Mouse (Mus musculus) intestine, embryonic 14.5 days (tissue): ENCODE measurements around the gene Ccdc141. TPM values are rescaled to one million over a fixed set of nuclear protein-coding genes. Genes with fewer than 3 reads are reported as not detected.

Experiments used
- ATAC-seq: fragments of 200-750 bp; cut with Nextera tagmentation; replicated peaks from 2 replicates; pipeline ENCODE4 v1.8.0; 2017; ENCODE audit warnings: low read depth, moderate number of reproducible peaks, moderate TSS enrichment, moderate library complexity; ENCODE audit not compliant: low FRiP score, low TSS enrichment
- DNase-seq: peaks from one replicate; pipeline ENCODE4 v3.0.0-alpha.2; 2018; ENCODE audit warnings: low spot score
- H3K27ac ChIP-seq: fragments of 300-500 bp; sonication (generic); 2 replicates; pipeline ENCODE4 v1.5.1; 2014; ENCODE audit warnings: low read depth, mild to moderate bottlenecking, control low read depth
- H3K27me3 ChIP-seq: fragments of 300-500 bp; sonication (generic); replicated peaks from 2 replicates; pipeline ENCODE4 v1.6.1; 2014; ENCODE audit warnings: low read length, control low read depth; ENCODE audit not compliant: control insufficient read depth, insufficient read depth
- H3K36me3 ChIP-seq: fragments of 300-500 bp; sonication (generic); 2 replicates; pipeline ENCODE4 v1.6.1; 2014; ENCODE audit warnings: low read length, control low read depth; ENCODE audit not compliant: control insufficient read depth, insufficient read depth
- H3K4me1 ChIP-seq: fragments of 300-500 bp; sonication (generic); replicated peaks from 2 replicates; pipeline ENCODE4 v1.6.1; 2014; ENCODE audit warnings: low read length, control low read depth, mixed read lengths; ENCODE audit not compliant: control insufficient read depth, insufficient read depth
- H3K4me2 ChIP-seq: fragments of 300-500 bp; sonication (generic); 2 replicates; pipeline ENCODE4 v1.6.1; 2014; ENCODE audit warnings: low read length
- H3K4me3 ChIP-seq: fragments of 300-500 bp; sonication (generic); 2 replicates; pipeline ENCODE4 v1.5.1; 2014; ENCODE audit warnings: low read depth, low read length, control low read depth, mixed read lengths
- H3K9ac ChIP-seq: fragments of 300-500 bp; sonication (generic); 2 replicates; pipeline ENCODE4 v1.6.1; 2014; ENCODE audit warnings: mild to moderate bottlenecking, low read length
- H3K9me3 ChIP-seq: fragments of 300-500 bp; sonication (generic); 2 replicates; pipeline ENCODE4 v1.6.1; 2016; ENCODE audit warnings: low read length, control low read depth; ENCODE audit not compliant: control insufficient read depth
- WGBS: fragments of 180-500 bp; shearing (Covaris S2); extraction: QIAGEN DNeasy Blood & Tissue Kit; methylation state at CpG from one replicate; pipeline ENCODE4 v1.1.7; 2014; 5-methylcytosine and 5-hydroxymethylcytosine counted together
- microRNA-seq: library from miRNA; unstranded; fragments of <30 nt; microRNA quantifications from one replicate; pipeline ENCODE4, GENCODE M21; 2016
- polyA plus RNA-seq: library from polyadenylated mRNA; unstranded; fragments of >200 nt; fragmentation: Nextera tagmentation; extraction: Ambion mirVana; gene quantifications from 2 replicates; pipeline ENCODE4 v1.2.1, GENCODE M21; 2014

The Ccdc141 gene
- polyA plus RNA-seq, 1 experiment from 2014 or later = 7.4 TPM

GRCm38 (mm10) chr2:76969637-76970036, 200.8 kb downstream of the Ccdc141 start:
- ATAC-seq (no peak), DNase-seq (no peak)
- Histone ChIP-seq H3K4me2 (no peak overlapping the region), H3K9ac (no peak overlapping the region), H3K36me3 (no peaks in the 10 kb centered on the region), H3K4me3 (no peak overlapping the region), H3K9me3 (no peaks in the 10 kb centered on the region), H3K27me3 (no peaks in the 10 kb centered on the region), H3K27ac (no peak overlapping the region), H3K4me1 (no peaks in the 10 kb centered on the region)
- 75% methylated on average over 21 of the region's 21 CpGs for WGBS

- Histone ChIP-seq H3K27me3 (no peaks in the 10 kb centered on the region), H3K27ac (no peak overlapping the region), H3K9me3 (no peaks in the 10 kb centered on the region), H3K4me3 (no peak overlapping the region), H3K9ac (no peak overlapping the region), H3K36me3 (no peaks in the 10 kb centered on the region), H3K4me2 (no peak overlapping the region), H3K4me1 (no peaks in the 10 kb centered on the region)
- ATAC-seq (no peak; the same call in 1 of the 2 replicates), DNase-seq (peak; percentile 88)
- WGBS = 24% methylated on average over 8 of the region's 8 CpGs
These were observed 201.5 kb downstream of the Ccdc141 start for GRCm38 (mm10) chr2:76968919-76969318.

GRCm38 (mm10) chr2:76966582-76966981, 203.9 kb downstream of the Ccdc141 start:
- no peak overlapping the region for H3K27ac ChIP-seq
- ATAC-seq = no peak
- WGBS = 77% methylated on average over 6 of the region's 6 CpGs
- no peaks in the 10 kb centered on the region for H3K27me3 ChIP-seq
- H3K9me3 ChIP-seq = no peaks in the 10 kb centered on the region
- no peak for DNase-seq
- H3K4me1 ChIP-seq = no peaks in the 10 kb centered on the region
- H3K4me3 ChIP-seq = no peak overlapping the region
- H3K9ac ChIP-seq = no peak overlapping the region
- no peak overlapping the region for H3K4me2 ChIP-seq
- H3K36me3 ChIP-seq = no peaks in the 10 kb centered on the region

GRCm38 (mm10) chr2:76966013-76966412, 204.4 kb downstream of the Ccdc141 start:
- 76% methylated on average over 2 of the region's 2 CpGs for WGBS

GRCm38 (mm10) chr2:76965542-76965941, 204.9 kb downstream of the Ccdc141 start:
- no peaks in the 10 kb centered on the region for H3K27me3 ChIP-seq
- 89% methylated on average over 7 of the region's 7 CpGs for WGBS
- H3K9ac ChIP-seq = no peak overlapping the region
- H3K4me1 ChIP-seq = no peaks in the 10 kb centered on the region
- no peak overlapping the region for H3K4me2 ChIP-seq
- H3K36me3 ChIP-seq = no peaks in the 10 kb centered on the region
- H3K4me3 ChIP-seq = no peak overlapping the region
- no peak for ATAC-seq
- H3K9me3 ChIP-seq = no peaks in the 10 kb centered on the region
- H3K27ac ChIP-seq = no peak overlapping the region
- DNase-seq = no peak

More at GRCm38 (mm10) chr2:76966013-76966412, 204.4 kb downstream of the Ccdc141 start:
- no peak overlapping the region for H3K4me3 ChIP-seq
- no peak for ATAC-seq
- H3K9me3 ChIP-seq = no peaks in the 10 kb centered on the region
- DNase-seq = no peak
- H3K27me3 ChIP-seq = no peaks in the 10 kb centered on the region
- no peak overlapping the region for H3K9ac ChIP-seq
- H3K4me2 ChIP-seq = no peak overlapping the region
- H3K36me3 ChIP-seq = no peaks in the 10 kb centered on the region
- H3K4me1 ChIP-seq = no peaks in the 10 kb centered on the region
- no peak overlapping the region for H3K27ac ChIP-seq

GRCm38 (mm10) chr2:76962045-76962432, 208.4 kb downstream of the Ccdc141 start:
- no peak overlapping the region for H3K4me2 ChIP-seq
- DNase-seq (no peak), ATAC-seq (no peak)
- no peaks in the 10 kb centered on the region for H3K9me3 ChIP-seq
- H3K9ac ChIP-seq = no peak overlapping the region
- no peaks in the 10 kb centered on the region for H3K4me1 ChIP-seq
- no peak overlapping the region for H3K27ac ChIP-seq
- no peak overlapping the region for H3K4me3 ChIP-seq
- H3K27me3 ChIP-seq = no peaks in the 10 kb centered on the region
- WGBS = 84% methylated on average over 6 of the region's 6 CpGs
- H3K36me3 ChIP-seq = no peaks in the 10 kb centered on the region

- Histone ChIP-seq H3K9ac (no peak overlapping the region), H3K4me3 (no peak overlapping the region), H3K36me3 (no peaks in the 10 kb centered on the region), H3K27ac (no peak overlapping the region), H3K4me1 (no peaks in the 10 kb centered on the region), H3K4me2 (no peak overlapping the region), H3K9me3 (no peaks in the 10 kb centered on the region), H3K27me3 (no peaks in the 10 kb centered on the region)
- WGBS = 83% methylated on average over 10 of the region's 10 CpGs
- ATAC-seq (no peak), DNase-seq (no peak)
These were observed 208.9 kb downstream of the Ccdc141 start for GRCm38 (mm10) chr2:76961420-76962044.

Small RNA genes within 50 kb of the gene (microRNA-seq; reads per million reads assigned to microRNA genes)
- gene Gm44360 = not detected

Other genes with a start within 250 kb of the Ccdc141 start
- 0.04 and 0.05 TPM in 2 replicates for gene Ttn, start 188.1 kb downstream of the Ccdc141 start, polyA plus RNA-seq
- 20.3 and 21.1 TPM in 2 replicates for gene Sestd1, start 110.0 kb upstream of the Ccdc141 start, polyA plus RNA-seq